Mouse (Mus musculus) embryonic fibroblast, embryonic 13.5 days (primary cell): Measurements from ENCODE around the gene Fhit.

Experiments
- CTCF ChIP-seq: IDR thresholded peaks from 2 replicates; pipeline ENCODE4 v1.5.1; 2011; ENCODE audit warnings: mild to moderate bottlenecking, control low read depth, low read length, moderate library complexity, borderline replicate concordance; ENCODE audit not compliant: insufficient read depth
- POLR2A ChIP-seq: IDR thresholded peaks from 2 replicates; pipeline ENCODE4 v1.6.1; 2011; ENCODE audit warnings: low read depth, mild to moderate bottlenecking, control low read depth, low read length, moderate library complexity

- no peak for TF ChIP-seq POLR2A
- no peak for TF ChIP-seq CTCF
Observed at GRCm38 (mm10) chr14:10122176-10122575, 1039.7 kb downstream of the Fhit start.
